Mouse (Mus musculus) thymus, postnatal 0 days (tissue): ENCODE results near the gene 9230110F15Rik. TPM values are rescaled to one million over a fixed set of nuclear protein-coding genes. Genes with fewer than 3 reads are reported as not detected.
"Not testable (repeated sequence)": the region's sequence is repeated elsewhere in the genome, so short reads cannot be mapped to it uniquely, and the experiment has no call there.

Experiments used
- DNase-seq: peaks from one replicate; pipeline ENCODE4 v3.0.0-alpha.2; 2015; ENCODE audit warnings: low spot score
- polyA plus RNA-seq: library from polyadenylated mRNA; unstranded; fragments of >200 nt; fragmentation: Nextera tagmentation; extraction: Ambion mirVana; gene quantifications from 2 replicates; pipeline ENCODE4 v1.2.1, GENCODE M21; 2015

9230110F15Rik gene
- polyA plus RNA-seq = not detected in 2 replicates

DNA sequence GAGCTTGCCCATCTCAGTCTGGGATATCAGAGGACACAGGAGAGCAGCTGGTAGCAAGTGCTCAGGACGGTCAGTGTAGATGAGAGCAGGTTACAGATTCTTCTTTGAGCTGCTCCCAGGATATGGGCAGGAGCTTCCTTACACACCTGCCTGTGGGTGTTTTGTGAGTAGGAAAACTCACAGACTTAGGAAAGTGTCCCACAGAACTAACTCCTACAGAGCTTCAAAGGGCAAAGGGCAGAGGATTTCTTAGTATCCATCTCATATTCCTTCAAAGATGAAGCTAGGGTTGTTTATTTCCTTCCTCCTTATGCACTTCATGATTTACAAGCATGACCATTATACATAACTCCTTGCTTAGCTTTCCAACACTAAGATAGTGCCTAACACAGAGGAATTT, at the start of gene 9230110F15Rik:
Gene 9230110F15Rik (minus strand): TSS at position 101 of the 400 bp plus-strand sequence.
- DNase-seq = no peak

DNA sequence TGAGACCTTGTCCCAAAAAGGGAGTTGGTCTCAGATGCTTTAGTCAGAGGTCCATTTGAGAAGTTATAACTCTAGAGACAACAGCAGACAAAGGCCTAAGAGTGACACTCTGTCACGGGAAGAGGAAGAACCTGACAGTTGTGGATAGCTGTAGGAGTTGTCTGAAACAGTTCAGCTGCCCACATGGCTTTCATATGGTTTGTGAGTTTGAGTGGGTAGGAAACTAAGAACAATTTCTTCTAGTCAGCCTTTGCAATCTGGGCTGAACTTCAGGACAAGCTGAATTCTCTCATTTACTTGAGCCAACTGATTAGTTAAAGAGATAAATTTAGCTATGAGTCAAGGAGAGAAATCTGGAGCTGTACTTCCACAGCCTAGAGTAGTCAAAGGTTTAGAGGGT, 49.2 kb upstream of the 9230110F15Rik start:
- not testable (repeated sequence) for DNase-seq

DNA sequence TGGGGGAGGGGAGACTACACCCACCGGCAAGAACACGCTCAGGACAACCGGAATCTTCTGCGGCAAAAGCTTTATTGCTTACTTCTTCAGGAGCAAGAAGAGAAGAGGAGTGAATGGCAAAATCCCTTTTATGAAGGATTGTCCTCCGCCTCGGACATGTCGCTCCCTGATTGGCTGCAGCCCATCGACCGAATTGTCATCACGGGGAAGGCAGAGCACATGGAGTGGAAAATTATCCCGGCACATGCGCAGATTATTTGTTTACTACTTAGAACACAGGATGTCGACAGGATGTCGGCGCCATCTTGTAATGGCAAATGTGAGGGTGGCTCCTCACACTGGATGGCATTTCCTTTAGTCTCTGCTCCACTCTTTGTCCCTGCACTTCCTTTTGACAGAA, 26.1 kb downstream of the 9230110F15Rik start:
- DNase-seq = not testable (repeated sequence)

DNA sequence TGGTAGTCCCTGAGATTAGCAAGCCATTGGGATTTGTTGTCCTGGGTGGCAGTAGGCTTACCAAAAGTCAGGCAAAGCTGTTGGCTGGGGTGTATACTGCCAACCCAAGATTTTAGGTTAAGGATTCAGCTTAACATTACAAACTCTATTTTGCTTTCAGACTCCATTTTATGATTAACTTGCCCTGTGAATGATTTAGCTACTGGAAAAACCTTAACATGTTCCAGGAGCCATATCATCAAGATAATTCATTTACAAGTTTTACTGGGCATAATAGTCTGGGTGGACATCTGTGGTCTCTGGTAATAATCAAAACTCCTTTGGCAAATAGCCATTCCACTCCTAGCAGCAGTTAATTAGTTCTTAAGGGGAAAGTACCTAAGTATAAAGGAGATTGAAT, 45.8 kb downstream of the 9230110F15Rik start:
- DNase-seq = no peak

DNA sequence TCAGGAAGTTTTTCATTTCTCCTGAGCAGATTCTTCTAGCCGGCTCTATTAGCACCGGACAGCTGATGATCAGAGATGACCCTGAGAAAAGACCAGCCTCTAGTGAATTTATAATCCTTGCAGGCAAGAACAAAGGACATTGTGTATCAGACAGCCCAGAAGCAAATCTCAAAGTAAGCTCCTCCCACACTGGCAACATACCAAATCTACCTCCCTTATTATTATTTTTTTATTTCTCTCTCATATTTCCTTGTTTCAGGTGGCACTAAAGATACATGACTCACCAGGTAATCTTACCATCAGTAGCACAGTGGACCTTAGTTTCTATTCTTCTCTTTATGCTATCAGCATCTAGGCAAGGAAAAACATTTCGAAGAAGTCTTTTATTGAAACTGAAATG, 53.9 kb downstream of the 9230110F15Rik start, which contains the start of the genes Gm27235 and D730048I06Rik:
Gene Gm27235 (minus strand): TSS at position 101 of the 400 bp plus-strand sequence.
Gene D730048I06Rik (minus strand): TSS at position 112 of the 400 bp plus-strand sequence.
- DNase-seq = no peak

Other genes with a start within 250 kb of the 9230110F15Rik start
- gene Pate4, start 232.2 kb downstream of the 9230110F15Rik start, polyA plus RNA-seq = 0.17 TPM in 1 of 2 replicates, not detected in the other
- gene Pate3, start 195.9 kb downstream of the 9230110F15Rik start, polyA plus RNA-seq = not detected in 2 replicates
- not detected in 2 replicates for gene Pate1, start 156.8 kb downstream of the 9230110F15Rik start, polyA plus RNA-seq
- not detected in 2 replicates for gene Gm17677, start 103.1 kb downstream of the 9230110F15Rik start, polyA plus RNA-seq
- not detected in 2 replicates for gene Gm17727, start 66.0 kb downstream of the 9230110F15Rik start, polyA plus RNA-seq
- gene Gm27235, start 54.0 kb downstream of the 9230110F15Rik start, polyA plus RNA-seq = not detected in 2 replicates
- gene D730048I06Rik, start 54.0 kb downstream of the 9230110F15Rik start, polyA plus RNA-seq = not detected in 2 replicates
- gene 9230113P08Rik, start 64.3 kb upstream of the 9230110F15Rik start, polyA plus RNA-seq = not detected in 2 replicates